Mouse (Mus musculus): ENCODE results near the gene Gm49359.
"Not testable (repeated sequence)": the region's sequence is repeated elsewhere in the genome, so short reads cannot be mapped to it uniquely, and the experiment has no call there.

Gene Gm49359

DNA sequence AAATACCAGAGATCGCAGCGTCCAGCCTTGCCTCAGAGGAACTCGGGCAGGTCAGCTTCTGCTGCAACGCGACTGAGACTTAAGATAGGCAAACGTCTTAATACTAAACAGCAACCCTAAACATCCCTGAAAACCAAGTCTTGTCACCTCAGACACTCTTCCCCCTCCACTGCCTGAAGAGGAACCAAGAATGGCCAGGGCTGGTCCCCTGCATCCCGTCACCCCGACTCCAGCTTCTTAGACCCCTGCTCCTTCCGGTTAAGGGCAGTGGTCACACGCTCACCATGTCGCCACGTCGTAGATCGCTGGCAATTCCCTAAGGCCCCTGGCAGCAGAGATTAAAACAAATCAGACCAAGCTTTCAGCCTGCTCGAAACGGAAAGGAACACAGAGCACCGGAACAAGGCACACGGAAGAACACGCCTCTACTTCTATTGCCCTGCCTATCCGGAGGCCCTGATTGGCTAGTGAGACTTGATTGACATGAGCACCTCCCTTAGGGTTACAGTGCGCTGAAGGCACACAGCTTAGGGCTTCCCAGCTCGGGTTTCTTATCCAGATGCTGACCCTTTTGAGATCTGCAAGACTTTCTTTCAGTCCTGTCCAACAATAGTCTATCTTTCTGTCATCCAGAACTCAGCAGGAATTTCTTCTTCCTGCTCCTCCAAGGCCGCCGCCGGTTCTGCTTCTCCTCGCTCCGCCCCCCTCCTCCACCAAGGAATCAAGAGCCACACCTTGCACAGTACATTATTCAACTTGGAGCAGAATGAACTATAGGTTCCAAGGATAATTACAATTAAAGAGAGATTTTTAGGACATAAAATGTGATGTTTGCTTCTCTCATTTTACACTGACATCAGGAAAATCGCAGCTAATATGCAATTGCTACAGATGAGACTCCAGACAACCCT lies at the start of gene Gm49359:
TSS of gene Gm49359 (minus strand) at position 409 of the 911 bp plus-strand sequence.
- peak; percentile 94 for DNase-seq (ENCODE audit: low spot score)

DNA sequence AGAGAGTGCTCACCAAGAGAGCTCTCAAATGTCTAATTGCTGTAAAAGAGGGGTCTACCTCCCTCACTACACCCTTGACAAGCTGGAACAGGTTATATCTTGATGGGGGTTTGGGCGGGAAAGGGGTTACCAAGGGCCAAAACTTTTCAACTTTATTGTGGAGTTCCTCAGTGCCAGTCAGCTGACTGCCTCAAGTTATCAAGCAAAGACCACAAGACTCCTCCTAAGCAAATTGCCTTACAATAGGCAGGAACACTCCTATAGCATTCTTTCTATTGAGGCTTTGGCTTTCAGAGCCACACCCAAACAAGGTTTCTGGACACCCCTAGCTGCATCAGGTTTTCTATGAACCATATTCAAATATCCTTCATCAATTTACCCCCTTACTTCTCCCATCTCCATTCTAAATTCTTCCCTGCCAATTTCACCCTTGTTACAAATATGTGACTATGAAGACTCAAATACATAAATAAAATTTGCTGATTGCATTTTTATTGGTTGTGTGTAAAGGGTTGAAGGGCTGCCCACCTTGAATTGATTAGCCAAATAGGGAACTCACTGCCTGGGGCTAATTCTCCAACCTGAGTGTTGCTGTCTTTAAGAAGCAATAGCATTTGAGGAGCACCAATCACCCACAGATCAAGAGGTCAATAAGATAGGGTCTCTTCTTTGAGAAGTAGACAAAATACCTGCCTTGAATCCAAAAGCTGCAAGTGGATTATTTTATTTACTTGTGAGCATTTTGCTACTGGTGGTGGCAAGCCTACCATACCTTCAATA lies 44.2 kb upstream of the Gm49359 start:
- not testable (repeated sequence) for DNase-seq (ENCODE audit: low spot score)

DNA sequence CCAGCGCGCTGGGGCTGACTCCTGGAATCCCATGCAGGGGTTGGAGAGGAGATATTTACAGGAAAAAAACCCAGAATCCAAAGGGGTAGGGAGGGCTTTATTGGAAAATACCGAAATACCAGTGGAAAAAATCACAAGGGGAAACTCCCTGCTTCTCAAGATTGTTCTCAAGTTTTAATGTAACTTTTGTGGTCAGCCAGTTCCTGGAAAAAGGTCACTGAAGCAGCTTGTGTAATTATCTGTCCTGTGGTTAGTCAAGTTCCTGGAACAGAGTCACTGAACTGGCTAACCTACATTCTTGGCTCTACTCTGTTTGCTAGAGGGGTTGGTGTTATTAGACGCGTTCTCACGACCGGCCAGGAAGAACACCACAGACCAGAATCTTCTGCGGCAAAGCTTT lies 6.0 kb upstream of the Gm49359 start:
- DNase-seq (ENCODE audit: low spot score) = not testable (repeated sequence)

DNA sequence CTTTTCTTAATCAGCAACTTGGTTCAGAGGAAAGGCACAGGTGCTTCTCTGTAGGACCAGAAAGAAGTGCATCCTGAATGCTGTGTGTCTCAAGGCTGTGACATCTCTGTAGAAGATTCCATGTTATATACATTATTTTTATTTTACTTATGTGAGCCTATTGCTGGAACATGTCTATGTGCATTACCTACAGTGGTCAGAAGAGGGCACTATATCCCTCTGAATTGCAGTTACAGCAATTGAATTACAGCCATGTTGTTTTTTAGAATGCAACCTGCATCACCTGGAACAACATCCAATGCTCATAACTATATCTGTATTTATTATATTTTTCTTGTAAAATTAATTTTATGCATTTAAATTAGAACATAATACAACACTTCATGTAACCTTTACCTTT lies 3.3 kb upstream of the Gm49359 start:
- peak; percentile 51 for DNase-seq (ENCODE audit: low spot score)

Measured in embryo, embryonic 10 days (tissue).